Comparison of ENCODE assay signal across 9 mouse cellular contexts in genomic region chr13:95807106-95807750, GRCm38 (mm10).
DNase-seq lines count a peak whose midpoint lies in the region; ATAC-seq and TF ChIP-seq lines count a peak whose summit lies in the region.
"Had no signal": no experiment of that assay in that cellular context is flagged by ENCODE, and none has a peak within 500 bp of the region (broad histone marks: within the 10 kb centered on the region; RNA-seq: fewer than 3 reads in every experiment).

No protein-coding gene starts in this region.

- no peak overlapping the region for H3K9ac ChIP-seq in embryonic facial prominence, embryonic 15.5 days
- no peak overlapping the region for H3K9ac ChIP-seq in hindbrain, postnatal 0 days (replicated peaks; ENCODE audit: low read length)
- H3K9ac ChIP-seq in neural tube, embryonic 15.5 days (replicated peaks), result no peak overlapping the region
- H3K9ac ChIP-seq: limb, embryonic 13.5 days had no signal

- ATAC-seq in embryonic facial prominence, embryonic 15.5 days (ENCODE audit: insufficient number of reproducible peaks, low FRiP score, low TSS enrichment, low read depth), result peak; percentile 15; the same call in 1 of the 2 replicates
- ATAC-seq in hindbrain, postnatal 0 days, result peak; percentile 92
- peak; percentile 88 for ATAC-seq in neural tube, embryonic 15.5 days (ENCODE audit: low FRiP score)

- no peak for TF ChIP-seq CTCF in hindbrain, postnatal 0 days (IDR thresholded peaks at IDR 0.05; ENCODE audit: low read depth)
- no peak for TF ChIP-seq CTCF in cerebellum, adult 2 months (IDR thresholded peaks at IDR 0.05; ENCODE audit: borderline replicate concordance, insufficient read depth, low read depth, low read length)

- H3K27ac ChIP-seq in embryonic facial prominence, embryonic 15.5 days (replicated peaks), result no peak overlapping the region
- H3K27ac ChIP-seq in hindbrain, postnatal 0 days, result 0 out of 2 replicates have a peak overlapping the region, but pooled peaks have one; percentile 16
- H3K27ac ChIP-seq in neural tube, embryonic 15.5 days (replicated peaks), result no peak overlapping the region
- no peak overlapping the region for H3K27ac ChIP-seq in cerebellum, adult 2 months (ENCODE audit: insufficient read depth, low read length)
- H3K27ac ChIP-seq: limb, embryonic 13.5 days had no signal

- no peaks in the 10 kb centered on the region for H3K9me3 ChIP-seq in embryonic facial prominence, embryonic 15.5 days (replicated peaks)
- H3K9me3 ChIP-seq in hindbrain, postnatal 0 days (ENCODE audit: low read length), result no peaks in the 10 kb centered on the region
- no peaks in the 10 kb centered on the region for H3K9me3 ChIP-seq in neural tube, embryonic 15.5 days (replicated peaks)
- H3K9me3 ChIP-seq: limb, embryonic 13.5 days had no signal

- no peaks in the 10 kb centered on the region for H3K36me3 ChIP-seq in embryonic facial prominence, embryonic 15.5 days
- no peaks in the 10 kb centered on the region for H3K36me3 ChIP-seq in hindbrain, postnatal 0 days (ENCODE audit: insufficient read depth, low read length)
- H3K36me3 ChIP-seq in neural tube, embryonic 15.5 days, result no peaks in the 10 kb centered on the region
- H3K36me3 ChIP-seq: limb, embryonic 13.5 days had no signal

- WGBS in embryonic facial prominence, embryonic 15.5 days, result 25% methylated on average over 5 of the region's 5 CpGs
- WGBS in hindbrain, postnatal 0 days, result 6% methylated on average over 5 of the region's 5 CpGs
- WGBS in neural tube, embryonic 15.5 days, result 11% methylated on average over 5 of the region's 5 CpGs
- 19% methylated on average over 5 of the region's 5 CpGs for WGBS in cerebellum, adult 2 months

- peak; percentile 75 for DNase-seq in embryo, embryonic 10 days (ENCODE audit: low spot score)
- DNase-seq in hindbrain, postnatal 0 days (ENCODE audit: low spot score), result peak; percentile 79
- no peak for DNase-seq in adipocyte (ENCODE audit: low spot score)
- DNase-seq in cerebellum, adult 2 months, result no peak
- DNase-seq in cerebellum, adult 9-11 months, result no peak
- DNase-seq: kidney, postnatal 36 days had no signal

- no peak for TF ChIP-seq POLR2A in cerebellum, adult 2 months (IDR thresholded peaks at IDR 0.05; ENCODE audit: borderline replicate concordance, insufficient read depth, low read length)

- H3K27me3 ChIP-seq in embryonic facial prominence, embryonic 15.5 days, result no peaks in the 10 kb centered on the region
- H3K27me3 ChIP-seq in hindbrain, postnatal 0 days (ENCODE audit: insufficient read depth, low read length), result no peaks in the 10 kb centered on the region
- no peaks in the 10 kb centered on the region for H3K27me3 ChIP-seq in neural tube, embryonic 15.5 days (replicated peaks)
- H3K27me3 ChIP-seq in cerebellum, adult 2 months (ENCODE audit: control insufficient read depth, insufficient read depth, low read length), result no peaks in the 10 kb centered on the region
- H3K27me3 ChIP-seq: limb, embryonic 13.5 days had no signal

- no peak overlapping the region for H3K4me2 ChIP-seq in embryonic facial prominence, embryonic 15.5 days (replicated peaks)
- H3K4me2 ChIP-seq in hindbrain, postnatal 0 days (ENCODE audit: low read depth, low read length), result 0 out of 2 replicates have a peak overlapping the region, but pooled peaks have one; percentile 23
- H3K4me2 ChIP-seq in neural tube, embryonic 15.5 days, result peak overlapping the region; percentile 40
- H3K4me2 ChIP-seq: limb, embryonic 13.5 days had no signal

- H3K4me3 ChIP-seq in embryonic facial prominence, embryonic 15.5 days (replicated peaks), result no peak overlapping the region
- H3K4me3 ChIP-seq in hindbrain, postnatal 0 days (ENCODE audit: low read length), result no peak overlapping the region
- no peak overlapping the region for H3K4me3 ChIP-seq in neural tube, embryonic 15.5 days (replicated peaks)
- H3K4me3 ChIP-seq in cerebellum, adult 2 months (replicated peaks; ENCODE audit: insufficient read depth, low read depth, low read length), result no peak overlapping the region
- H3K4me3 ChIP-seq: limb, embryonic 13.5 days had no signal

- no peaks in the 10 kb centered on the region for H3K4me1 ChIP-seq in embryonic facial prominence, embryonic 15.5 days
- H3K4me1 ChIP-seq in hindbrain, postnatal 0 days (ENCODE audit: insufficient read depth, low read length), result peaks cover 4% of the 10 kb centered on the region; the same call in 1 of the 2 replicates
- H3K4me1 ChIP-seq in neural tube, embryonic 15.5 days, result peaks cover 12% of the 10 kb centered on the region
- no peaks in the 10 kb centered on the region for H3K4me1 ChIP-seq in cerebellum, adult 2 months (ENCODE audit: control insufficient read depth, insufficient read depth, low read length)

Comparison
In these comparisons a context has a peak if more than half of its experiments do, and no peak if none do; other contexts are left out.
1. DNase-seq: peak in embryo, embryonic 10 days (single experiment) and hindbrain, postnatal 0 days (single experiment); none in adipocyte (single experiment), cerebellum, adult 2 months (0 of 2) and cerebellum, adult 9-11 months (single experiment).
2. ATAC-seq: peak in every context shown above with its lines; median percentile 92 in hindbrain, postnatal 0 days; 88 in neural tube, embryonic 15.5 days; 15 in embryonic facial prominence, embryonic 15.5 days.